Mouse (Mus musculus) E14TG2a.4 (cell line): ENCODE measurements around the gene Scnm1.

ENCODE experiments used
- CTCF ChIP-seq: conservative IDR thresholded peaks from 2 replicates; pipeline ENCODE4 v1.5.1; 2014; ENCODE audit warnings: low read length
- NANOG ChIP-seq: IDR thresholded peaks from 2 replicates; pipeline ENCODE4 v1.6.1; 2014; ENCODE audit warnings: borderline replicate concordance, low read length, mixed read lengths
- POU5F1 ChIP-seq: IDR thresholded peaks from 2 replicates; pipeline ENCODE4 v1.6.1; 2014; ENCODE audit warnings: low read length, borderline replicate concordance

DNA sequence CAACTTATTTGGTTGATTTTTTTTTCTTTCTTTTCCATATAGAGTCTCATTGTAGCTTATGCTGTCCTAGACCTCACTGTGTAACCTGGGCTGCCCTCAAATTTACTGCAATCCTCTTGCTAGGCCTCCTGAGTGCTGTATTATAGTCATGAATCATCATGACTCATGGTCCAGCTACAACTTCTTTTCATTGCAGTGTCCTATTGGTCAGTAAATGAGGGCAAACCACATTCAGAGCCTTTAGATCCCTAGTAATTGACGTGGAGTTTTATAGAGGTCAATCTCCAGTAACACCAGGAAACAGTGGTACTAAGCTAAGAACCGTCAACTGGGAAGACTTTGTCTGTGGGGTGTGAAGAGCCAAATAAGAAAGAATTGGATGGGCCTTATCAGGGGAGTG is 16.1 kb downstream of the Scnm1 start:
- no peak for TF ChIP-seq CTCF
- TF ChIP-seq NANOG: no peak
- no peak for TF ChIP-seq POU5F1
